ENCODE assay signal across 8 mouse cellular contexts in the genomic region with DNA sequence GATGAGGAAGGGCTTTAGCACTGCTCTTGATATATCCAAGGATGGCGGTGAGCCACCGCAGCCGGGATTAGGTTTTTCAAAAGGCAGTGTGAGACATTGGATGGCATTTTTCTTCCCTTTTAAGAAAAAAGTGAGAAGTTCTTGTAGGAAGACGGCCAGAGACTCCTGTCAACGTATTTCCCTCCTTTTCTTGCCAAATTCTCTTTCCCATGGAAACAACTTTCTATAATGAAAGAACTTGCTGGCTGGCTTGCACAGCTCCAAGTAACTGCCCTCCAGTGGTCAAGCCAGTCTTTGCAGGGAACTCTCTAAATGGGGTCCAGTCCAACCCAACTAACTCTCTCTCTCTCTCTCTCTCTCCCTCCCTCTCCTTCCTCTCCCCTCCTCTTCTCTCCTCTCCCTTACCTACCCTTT. TPM values are rescaled to one million over a fixed set of nuclear protein-coding genes. Genes with fewer than 3 reads are reported as not detected.
DNase-seq lines count a peak whose midpoint lies in the region; ATAC-seq and TF ChIP-seq lines count a peak whose summit lies in the region.

No protein-coding gene starts in this region.

- whole genome bisulfite sequencing in hindbrain, embryonic 11.5 days = 54% methylated on average over 5 of the region's 5 CpGs
- WGBS in hindbrain, embryonic 13.5 days = 54% methylated on average over 5 of the region's 5 CpGs
- 45% methylated on average over 5 of the region's 5 CpGs for WGBS in heart, postnatal 0 days

- peak; percentile 63 for DNase-seq in hindbrain, embryonic 11.5 days (ENCODE audit: low spot score)
- peak; percentile 71 for DNase-seq in adrenal gland, postnatal 10 days
- peak; percentile 69 for DNase-seq in heart, postnatal 0 days (ENCODE audit: low spot score)
- peak; percentile 30 to 66 for DNase-seq in left cerebral cortex, adult 9 months (ENCODE audit: low spot score in 2 of 2)
- peak; percentile 68 to 78 for DNase-seq in spleen, postnatal 4 days (ENCODE audit: low spot score in 2 of 2)

- no peak for ATAC-seq in hindbrain, embryonic 11.5 days (ENCODE audit: low FRiP score)
- no peak for ATAC-seq in hindbrain, embryonic 13.5 days (ENCODE audit: low FRiP score)
- ATAC-seq in heart, postnatal 0 days (ENCODE audit: insufficient read depth, low read depth) = no peak
- ATAC-seq in megakaryocyte-erythroid progenitor cell, adult 5-6 weeks (replicated peaks; ENCODE audit: low FRiP score, low TSS enrichment, poor library complexity, severe bottlenecking) = peak; percentile 48; the same call in 1 of the 2 replicates

- H3K4me3 ChIP-seq in hindbrain, embryonic 11.5 days (ENCODE audit: low read depth, low read length) = no peak overlapping the region
- H3K4me3 ChIP-seq in hindbrain, embryonic 13.5 days = no peak overlapping the region
- no peak overlapping the region for H3K4me3 ChIP-seq in embryonic fibroblast, embryonic 13.5 days (ENCODE audit: insufficient read depth, low read length)
- H3K4me3 ChIP-seq in heart, postnatal 0 days (ENCODE audit: low read depth, low read length) = no peak overlapping the region

- 0 out of 2 replicates have a peak, but pooled peaks have one; percentile 20 for TF ChIP-seq CTCF in embryonic fibroblast, embryonic 13.5 days (IDR thresholded peaks at IDR 0.05; ENCODE audit: borderline replicate concordance, insufficient read depth, low read length)
- peak; percentile 68 for TF ChIP-seq CTCF in heart, postnatal 0 days (IDR thresholded peaks at IDR 0.05; ENCODE audit: low read depth)

- H3K27ac ChIP-seq in hindbrain, embryonic 11.5 days (ENCODE audit: low read depth, low read length) = no peak overlapping the region
- no peak overlapping the region for H3K27ac ChIP-seq in hindbrain, embryonic 13.5 days
- no peak overlapping the region for H3K27ac ChIP-seq in embryonic fibroblast, embryonic 13.5 days (ENCODE audit: insufficient read depth, low read length)
- H3K27ac ChIP-seq in heart, postnatal 0 days (ENCODE audit: low read depth) = no peak overlapping the region

- no peaks in the 10 kb centered on the region for H3K36me3 ChIP-seq in hindbrain, embryonic 11.5 days (ENCODE audit: control insufficient read depth, insufficient read depth, low read length)
- no peaks in the 10 kb centered on the region for H3K36me3 ChIP-seq in hindbrain, embryonic 13.5 days
- no peaks in the 10 kb centered on the region for H3K36me3 ChIP-seq in heart, postnatal 0 days (replicated peaks; ENCODE audit: control insufficient read depth, insufficient read depth, low read length)

- H3K27me3 ChIP-seq in hindbrain, embryonic 11.5 days (ENCODE audit: control insufficient read depth, insufficient read depth, low read length) = no peaks in the 10 kb centered on the region; the same call in 1 of the 2 replicates
- 0 out of 2 replicates have a peak, but pooled peaks cover 12% of the 10 kb centered on the region for H3K27me3 ChIP-seq in hindbrain, embryonic 13.5 days
- H3K27me3 ChIP-seq in heart, postnatal 0 days (ENCODE audit: control insufficient read depth, insufficient read depth, low read length) = no peaks in the 10 kb centered on the region

- H3K9me3 ChIP-seq in hindbrain, embryonic 11.5 days (ENCODE audit: control insufficient read depth, low read length) = no peaks in the 10 kb centered on the region
- H3K9me3 ChIP-seq in hindbrain, embryonic 13.5 days = no peaks in the 10 kb centered on the region
- no peaks in the 10 kb centered on the region for H3K9me3 ChIP-seq in heart, postnatal 0 days (replicated peaks; ENCODE audit: control insufficient read depth, low read length)

- TF ChIP-seq POLR2A in embryonic fibroblast, embryonic 13.5 days (IDR thresholded peaks at IDR 0.05; ENCODE audit: low read depth, low read length) = no peak

- no peak for TF ChIP-seq EP300 in heart, postnatal 0 days (IDR thresholded peaks at IDR 0.05; ENCODE audit: low read depth)

- no peak overlapping the region for H3K4me2 ChIP-seq in hindbrain, embryonic 11.5 days (replicated peaks; ENCODE audit: low read depth, low read length)
- no peak overlapping the region for H3K4me2 ChIP-seq in hindbrain, embryonic 13.5 days
- H3K4me2 ChIP-seq in heart, postnatal 0 days (ENCODE audit: low read depth, low read length) = peak overlapping the region; percentile 39; the same call in 1 of the 2 replicates

- no peaks in the 10 kb centered on the region for H3K4me1 ChIP-seq in hindbrain, embryonic 11.5 days (replicated peaks; ENCODE audit: control insufficient read depth, insufficient read depth, low read length)
- peaks cover 20% of the 10 kb centered on the region for H3K4me1 ChIP-seq in hindbrain, embryonic 13.5 days (replicated peaks)
- no peaks in the 10 kb centered on the region for H3K4me1 ChIP-seq in embryonic fibroblast, embryonic 13.5 days (ENCODE audit: control insufficient read depth, insufficient read depth, low read length)
- peaks cover 14% of the 10 kb centered on the region for H3K4me1 ChIP-seq in heart, postnatal 0 days (ENCODE audit: control insufficient read depth, insufficient read depth)

- H3K9ac ChIP-seq in hindbrain, embryonic 11.5 days (ENCODE audit: low read depth, low read length) = no peak overlapping the region
- no peak overlapping the region for H3K9ac ChIP-seq in hindbrain, embryonic 13.5 days
- no peak overlapping the region for H3K9ac ChIP-seq in heart, postnatal 0 days (replicated peaks; ENCODE audit: low read depth, low read length)

RNA-seq across cellular contexts. Expression of a gene that starts 3.6 kb away (rescaled TPM):
- 43.1 and 52.1 TPM in 2 replicates for polyA plus RNA-seq in hindbrain, embryonic 11.5 days (2014; fragmentation: Nextera tagmentation; extraction: Ambion mirVana)
- 56.1 and 57.8 TPM in 2 replicates for polyA plus RNA-seq in hindbrain, embryonic 13.5 days (2015; fragmentation: Nextera tagmentation; extraction: Ambion mirVana)
- 10 to 100 TPM; 18.2 to 21.6 TPM for total RNA-seq in adrenal gland, postnatal 10 days (2021)
- polyA plus RNA-seq in embryonic fibroblast, embryonic 13.5 days (2011; ENCODE audit: insufficient read length, low read depth, missing spikeins) = 20.0 and 23.0 TPM in 2 replicates
- 26.0 and 38.5 TPM in 2 replicates for total RNA-seq in heart, postnatal 0 days (2014; rRNA removed; ENCODE audit: low replicate concordance)
- 17.3 and 17.7 TPM in 2 replicates for polyA plus RNA-seq in heart, postnatal 0 days (2015; fragmentation: Nextera tagmentation; extraction: Ambion mirVana)
- total RNA-seq in megakaryocyte-erythroid progenitor cell, adult 5-6 weeks (2014; fragmentation: Nextera tagmentation) = 43.4 and 60.5 TPM in 2 replicates
- 38.4 and 38.6 TPM in 2 replicates for total RNA-seq in megakaryocyte-erythroid progenitor cell, adult 5-6 weeks (2017)
